Mouse (Mus musculus) ES-Bruce4 (cell line): ENCODE data around the gene Jph2. TPM values are rescaled to one million over a fixed set of nuclear protein-coding genes. Genes with fewer than 3 reads are reported as not detected.

Experiments used
- H3K27ac ChIP-seq: 2 replicates; pipeline ENCODE4 v1.5.1; 2012; ENCODE audit warnings: low read length, inconsistent platforms; ENCODE audit not compliant: insufficient read depth
- H3K27me3 ChIP-seq: 2 replicates; pipeline ENCODE4 v1.6.1; 2012; ENCODE audit warnings: mild to moderate bottlenecking, low read length, inconsistent platforms; ENCODE audit not compliant: control insufficient read depth, poor library complexity, insufficient read depth, severe bottlenecking
- H3K36me3 ChIP-seq: 2 replicates; pipeline ENCODE4 v1.6.1; 2012; ENCODE audit warnings: inconsistent platforms, mild to moderate bottlenecking, low read length, moderate library complexity; ENCODE audit not compliant: control insufficient read depth, poor library complexity, insufficient read depth, severe bottlenecking
- H3K4me1 ChIP-seq: one replicate; pipeline ENCODE4 v1.8.1; 2011; ENCODE audit warnings: low read length; ENCODE audit not compliant: control insufficient read depth, insufficient read depth
- H3K4me3 ChIP-seq: 2 replicates; pipeline ENCODE4 v1.5.1; 2011; ENCODE audit warnings: low read depth, mild to moderate bottlenecking, low read length
- H3K9ac ChIP-seq: 2 replicates; pipeline ENCODE4 v1.6.1; 2012; ENCODE audit warnings: low read depth, mild to moderate bottlenecking, inconsistent platforms; ENCODE audit not compliant: poor library complexity, severe bottlenecking
- H3K9me3 ChIP-seq: replicated peaks from 2 replicates; pipeline ENCODE4 v1.6.1; 2012; ENCODE audit warnings: mild to moderate bottlenecking, low read length, inconsistent platforms; ENCODE audit not compliant: control insufficient read depth, poor library complexity, insufficient read depth, severe bottlenecking
- CTCF ChIP-seq: IDR thresholded peaks from one replicate; pipeline ENCODE4 v1.8.1; 2011; ENCODE audit warnings: low read depth, low read length
- EP300 ChIP-seq: IDR thresholded peaks from 2 replicates; pipeline ENCODE4 v1.6.1; 2011; ENCODE audit warnings: low read depth, low read length; ENCODE audit not compliant: insufficient read depth
- POLR2A ChIP-seq: IDR thresholded peaks from one replicate; pipeline ENCODE4 v1.8.1; 2011; ENCODE audit warnings: low read length; ENCODE audit not compliant: insufficient read depth
- polyA plus RNA-seq: library from polyadenylated mRNA; stranded (reverse); fragments of >200 nt; gene quantifications from 2 replicates; pipeline ENCODE4 v1.2.4, GENCODE M21; 2011; ENCODE audit warnings: low read depth; ENCODE audit not compliant: missing spikeins, insufficient read depth, insufficient read length

Gene Jph2
- polyA plus RNA-seq, 1 experiment, result 6.6 TPM

DNA sequence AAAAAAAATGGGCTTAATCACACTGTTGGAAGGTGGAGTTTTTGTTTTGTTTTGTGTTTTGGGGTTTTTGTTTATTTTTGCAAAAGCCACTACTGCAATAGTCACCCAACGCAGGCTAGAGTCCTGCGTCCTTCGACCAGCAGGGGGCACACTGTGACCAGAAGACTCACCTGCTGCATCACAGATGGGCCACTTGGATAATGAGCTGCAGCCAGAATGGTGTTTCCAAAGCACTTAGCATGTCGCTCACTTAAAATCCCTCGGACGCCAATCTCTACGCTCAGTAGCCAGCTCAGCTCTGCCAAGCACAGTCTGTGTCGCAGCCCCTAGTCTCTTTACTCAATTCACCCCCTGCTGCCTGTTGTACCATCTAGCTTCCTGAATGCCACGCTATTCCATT lies 57.5 kb downstream of the Jph2 start:
- Histone ChIP-seq H3K9me3 (no peaks in the 10 kb centered on the region), H3K36me3 (no peaks in the 10 kb centered on the region), H3K4me3 (no peak overlapping the region), H3K27me3 (peaks cover 7% of the 10 kb centered on the region), H3K27ac (no peak overlapping the region), H3K4me1 (no peaks in the 10 kb centered on the region), H3K9ac (no peak overlapping the region)
- TF ChIP-seq EP300 (no peak), CTCF (peak; percentile 98)

- Histone ChIP-seq H3K27ac (no peak overlapping the region), H3K27me3 (no peaks in the 10 kb centered on the region)
- TF ChIP-seq EP300 (no peak), CTCF (no peak), POLR2A (no peak)
Observed at GRCm38 (mm10) chr2:163332368-163333055, 65.3 kb downstream of the Jph2 start.

DNA sequence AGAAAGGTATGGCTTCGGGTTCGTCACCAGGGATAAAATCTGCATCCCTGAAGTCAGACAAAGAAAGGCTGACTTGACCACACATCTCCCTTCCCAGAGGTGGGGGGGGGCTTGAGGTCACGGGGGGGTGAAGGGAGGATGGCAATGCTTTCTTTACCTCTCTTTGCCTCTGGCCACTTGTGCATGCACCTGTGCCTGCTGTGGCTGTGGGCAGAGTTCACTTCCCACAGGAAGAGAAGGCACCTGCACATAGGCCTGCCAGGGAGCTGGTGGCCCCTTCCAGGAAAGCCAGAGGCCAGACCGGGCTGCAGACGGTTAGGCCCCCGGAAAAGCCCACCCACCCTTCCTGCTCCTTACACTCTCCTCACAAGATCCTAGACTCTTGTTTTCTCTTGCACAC lies 66.4 kb downstream of the Jph2 start:
- no peak overlapping the region for H3K4me3 ChIP-seq
- no peaks in the 10 kb centered on the region for H3K36me3 ChIP-seq
- H3K27ac ChIP-seq, result no peak overlapping the region
- TF ChIP-seq EP300 (no peak), POLR2A (no peak), CTCF (no peak)
- no peaks in the 10 kb centered on the region for H3K9me3 ChIP-seq
- no peak overlapping the region for H3K9ac ChIP-seq
- no peaks in the 10 kb centered on the region for H3K4me1 ChIP-seq
- no peaks in the 10 kb centered on the region for H3K27me3 ChIP-seq

More at GRCm38 (mm10) chr2:163332368-163333055, 65.3 kb downstream of the Jph2 start:
- Histone ChIP-seq H3K4me3 (no peak overlapping the region), H3K4me1 (no peaks in the 10 kb centered on the region), H3K36me3 (no peaks in the 10 kb centered on the region), H3K9ac (no peak overlapping the region), H3K9me3 (no peaks in the 10 kb centered on the region)

DNA sequence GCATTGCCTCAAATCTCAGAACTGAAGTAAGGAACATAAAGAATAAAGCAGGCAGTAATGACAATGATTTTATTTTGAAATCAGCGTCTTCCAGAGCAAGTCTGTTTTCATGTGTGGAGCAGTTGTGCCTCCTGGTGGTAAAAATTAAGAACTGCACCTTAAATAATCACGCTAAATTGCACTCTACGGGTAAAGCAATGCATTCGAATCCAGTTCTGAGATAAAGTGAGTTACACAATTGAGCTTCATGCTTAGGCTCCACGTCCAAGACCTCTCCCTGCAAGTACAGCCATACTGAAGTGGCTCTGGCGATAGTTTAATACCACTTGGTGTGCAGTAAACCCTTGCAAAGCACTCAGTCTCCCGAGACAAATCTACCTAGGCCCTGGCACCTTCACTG lies 67.1 kb downstream of the Jph2 start:
- H3K4me3 ChIP-seq, result no peak overlapping the region
- H3K36me3 ChIP-seq, result no peaks in the 10 kb centered on the region
- no peaks in the 10 kb centered on the region for H3K9me3 ChIP-seq
- no peak overlapping the region for H3K9ac ChIP-seq
- H3K27me3 ChIP-seq, result no peaks in the 10 kb centered on the region
- no peak for TF ChIP-seq POLR2A
- peak; percentile 32 for TF ChIP-seq CTCF
- H3K27ac ChIP-seq, result no peak overlapping the region
- H3K4me1 ChIP-seq, result no peaks in the 10 kb centered on the region

GRCm38 (mm10) chr2:163323163-163323562 lies 74.6 kb downstream of the Jph2 start:
- H3K9ac ChIP-seq, result no peak overlapping the region
- H3K36me3 ChIP-seq, result no peaks in the 10 kb centered on the region
- no peaks in the 10 kb centered on the region for H3K9me3 ChIP-seq
- no peak overlapping the region for H3K4me3 ChIP-seq
- no peak for TF ChIP-seq EP300
- TF ChIP-seq POLR2A, result no peak
- TF ChIP-seq CTCF, result no peak
- no peak overlapping the region for H3K27ac ChIP-seq
- no peaks in the 10 kb centered on the region for H3K27me3 ChIP-seq
- H3K4me1 ChIP-seq, result no peaks in the 10 kb centered on the region

- Histone ChIP-seq H3K27me3 (no peaks in the 10 kb centered on the region), H3K4me3 (no peak overlapping the region), H3K9ac (no peak overlapping the region), H3K36me3 (no peaks in the 10 kb centered on the region), H3K9me3 (no peaks in the 10 kb centered on the region), H3K27ac (no peak overlapping the region), H3K4me1 (no peaks in the 10 kb centered on the region)
- no peak for TF ChIP-seq EP300
- no peak for TF ChIP-seq POLR2A
- no peak for TF ChIP-seq CTCF
Observed at GRCm38 (mm10) chr2:163318777-163319176, 79.0 kb downstream of the Jph2 start.
